Mouse (Mus musculus): ENCODE data around the gene Tada3. TPM values are rescaled to one million over a fixed set of nuclear protein-coding genes. Genes with fewer than 3 reads are reported as not detected.
"Not testable (repeated sequence)": the region's sequence is repeated elsewhere in the genome, so short reads cannot be mapped to it uniquely, and the experiment has no call there.

Tada3 gene
- total RNA-seq, 2 experiments from 2014 or later: 47.3 to 51.0 TPM

DNA sequence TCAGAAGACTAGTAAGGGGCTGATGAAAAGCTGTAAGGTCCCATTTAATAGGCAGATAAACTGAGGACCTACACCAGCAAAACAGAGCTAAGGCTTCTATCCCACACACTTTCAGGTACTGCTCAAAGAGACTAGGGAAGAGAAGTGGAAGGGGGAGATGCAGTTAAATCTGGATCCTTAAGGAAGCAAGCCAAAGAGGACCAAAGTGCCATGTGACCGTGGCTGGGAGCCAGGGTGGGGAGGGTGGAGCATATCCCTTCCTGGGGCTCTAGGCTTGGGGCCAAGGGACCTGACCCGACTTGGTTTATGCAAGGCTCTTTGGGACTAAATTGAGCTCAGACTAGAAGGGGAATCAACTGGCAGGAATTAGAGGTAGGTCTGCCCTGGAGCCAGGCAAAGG lies 33.4 kb downstream of the Tada3 start:
- DNase-seq (ENCODE audit: low spot score in 2 of 2): no peak

DNA sequence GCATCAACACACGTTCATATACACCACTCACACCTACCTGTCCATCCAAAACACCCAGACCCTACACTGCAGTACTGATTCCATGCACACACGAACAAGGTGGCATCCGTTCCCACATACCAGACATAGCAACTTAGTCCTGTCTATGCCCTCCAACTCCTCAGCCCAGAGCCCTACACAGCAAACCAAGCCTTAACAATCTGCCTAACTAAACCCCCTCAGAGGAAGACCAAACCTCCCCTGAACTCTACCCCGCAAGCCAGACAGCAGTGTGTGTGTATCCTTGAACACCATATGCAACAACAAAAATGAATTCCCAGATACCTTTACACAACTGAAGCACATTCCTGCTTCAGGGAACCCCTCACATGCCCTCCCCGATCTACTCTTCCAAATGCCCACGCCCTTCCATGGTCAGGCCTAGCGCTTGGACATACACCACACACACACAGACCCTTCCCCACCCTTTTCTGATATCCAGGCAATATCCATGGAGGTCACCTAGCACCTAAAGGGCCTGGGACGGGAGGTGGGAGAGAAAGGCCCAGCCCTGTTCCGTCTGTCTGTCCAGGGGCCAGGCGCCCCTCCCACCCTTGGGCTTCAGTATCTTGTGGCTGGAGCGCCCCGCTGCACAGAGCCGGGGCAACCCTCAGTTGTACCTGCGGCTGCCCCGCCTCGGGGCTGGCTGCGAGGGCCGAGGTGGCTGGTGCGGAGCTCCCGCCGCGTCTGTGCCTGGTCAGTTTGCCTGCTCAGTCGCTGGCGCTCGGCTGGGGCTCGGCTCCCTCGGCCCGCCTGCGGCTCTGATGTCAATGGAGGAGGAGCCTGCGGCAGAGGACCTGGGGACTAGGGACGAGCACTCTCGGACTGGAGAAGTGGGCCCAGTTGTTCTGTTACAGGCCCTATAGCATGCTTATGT lies 34.2 kb downstream of the Tada3 start, which contains the start of gene Camk1:
Camk1 (minus strand) TSS at position 808 of the 916 bp plus-strand sequence.
- peak; percentile 64 to 69 for DNase-seq (ENCODE audit: low spot score in 2 of 2)

DNA sequence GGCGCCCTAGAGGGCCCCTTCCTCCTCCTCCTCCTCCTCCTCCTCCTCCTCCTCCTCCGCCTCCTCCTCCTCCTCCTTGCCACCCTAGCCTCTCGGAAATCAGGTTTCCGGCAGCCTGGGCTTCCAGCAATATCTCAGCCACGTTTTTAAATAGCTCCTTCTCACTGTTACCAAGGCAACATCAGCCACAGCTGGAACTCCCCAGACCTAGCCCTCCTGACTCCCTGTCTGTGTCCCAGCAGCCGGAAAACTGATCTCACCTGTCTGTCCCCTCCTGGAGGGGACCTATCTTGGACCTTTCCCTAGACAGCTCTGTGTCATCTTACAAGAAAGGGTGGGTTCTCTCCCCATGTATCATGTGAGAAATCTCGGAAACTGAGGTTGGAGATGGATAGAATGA lies 35.4 kb downstream of the Tada3 start:
- no peak for DNase-seq (ENCODE audit: low spot score in 2 of 2)

DNA sequence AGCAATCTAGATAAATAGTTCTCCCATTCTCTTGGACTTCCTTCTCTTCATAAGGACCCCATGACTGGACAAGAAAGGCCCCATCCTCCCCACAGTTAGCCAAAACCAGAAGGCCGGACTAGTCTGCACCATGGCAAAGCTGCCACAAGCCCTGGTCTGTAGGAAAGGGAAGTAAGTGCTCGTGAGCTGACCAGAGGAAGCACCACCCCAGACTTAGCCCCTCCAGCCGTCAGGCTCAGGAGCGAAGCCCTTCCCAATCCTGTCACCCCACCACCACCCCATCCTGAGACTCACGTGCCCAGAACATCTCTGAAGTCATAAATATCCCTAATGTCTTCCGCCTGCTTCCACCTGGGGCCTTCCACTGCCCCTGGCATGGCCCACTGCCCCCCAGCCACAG lies 36.1 kb downstream of the Tada3 start:
- DNase-seq (ENCODE audit: low spot score in 2 of 2): no peak

DNA sequence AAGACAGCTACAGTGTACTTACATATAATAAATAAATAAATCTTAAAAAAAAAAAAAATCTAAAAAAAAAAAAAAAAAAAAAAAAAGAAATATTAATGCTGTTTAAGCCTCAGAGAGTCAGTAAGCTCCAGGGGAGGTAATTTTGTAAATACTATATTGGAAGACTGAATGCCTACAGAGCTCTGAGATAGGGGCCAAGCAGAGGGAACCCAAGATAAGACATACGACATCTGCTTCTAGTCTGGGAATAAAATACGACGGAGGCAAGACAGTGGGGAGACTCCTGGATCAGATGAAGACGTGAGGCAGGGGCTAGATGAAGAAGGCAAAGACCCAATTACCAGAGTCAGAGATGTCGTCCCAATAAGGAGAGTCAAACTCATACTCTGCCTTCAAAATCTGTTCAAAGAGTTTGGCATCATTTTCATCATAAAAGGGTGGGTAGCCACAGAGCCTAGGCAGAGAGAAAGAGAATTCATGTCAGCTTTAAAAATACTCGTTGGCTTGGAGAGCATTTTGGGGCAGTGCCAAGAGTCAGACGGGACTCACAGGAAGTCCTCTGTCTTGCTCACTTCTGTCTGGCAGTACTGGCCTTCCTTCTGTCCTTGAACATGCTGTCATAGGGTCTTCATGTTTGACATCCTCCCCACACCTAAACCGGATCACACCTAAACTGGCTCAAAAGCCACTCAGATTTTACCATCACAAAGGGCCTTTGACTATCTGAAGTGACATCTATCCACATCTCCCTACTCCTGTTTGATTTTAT lies 40.6 kb downstream of the Tada3 start:
- no peak for DNase-seq (ENCODE audit: low spot score in 2 of 2)

DNA sequence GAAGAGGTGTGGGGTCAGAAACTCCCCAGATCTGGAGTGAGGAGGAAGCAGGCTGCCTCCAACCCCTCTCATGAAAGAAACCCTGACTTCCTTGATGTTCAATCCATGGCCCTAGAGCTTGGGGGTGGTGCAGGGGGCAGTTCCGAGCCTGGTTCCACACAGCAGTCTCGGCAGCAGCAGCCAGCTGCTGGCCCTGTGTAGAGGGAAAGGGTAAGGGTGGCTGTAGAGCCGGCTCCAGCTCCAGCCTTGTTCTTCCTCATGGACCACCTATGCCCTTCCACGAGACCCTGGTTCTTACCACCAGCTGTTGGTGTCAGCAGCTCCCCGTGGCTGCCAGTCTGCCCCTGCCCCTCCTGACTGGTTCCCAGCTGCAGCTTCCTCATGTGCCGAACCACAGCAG lies 43.5 kb downstream of the Tada3 start:
- no peak for DNase-seq (ENCODE audit: low spot score in 2 of 2)

DNA sequence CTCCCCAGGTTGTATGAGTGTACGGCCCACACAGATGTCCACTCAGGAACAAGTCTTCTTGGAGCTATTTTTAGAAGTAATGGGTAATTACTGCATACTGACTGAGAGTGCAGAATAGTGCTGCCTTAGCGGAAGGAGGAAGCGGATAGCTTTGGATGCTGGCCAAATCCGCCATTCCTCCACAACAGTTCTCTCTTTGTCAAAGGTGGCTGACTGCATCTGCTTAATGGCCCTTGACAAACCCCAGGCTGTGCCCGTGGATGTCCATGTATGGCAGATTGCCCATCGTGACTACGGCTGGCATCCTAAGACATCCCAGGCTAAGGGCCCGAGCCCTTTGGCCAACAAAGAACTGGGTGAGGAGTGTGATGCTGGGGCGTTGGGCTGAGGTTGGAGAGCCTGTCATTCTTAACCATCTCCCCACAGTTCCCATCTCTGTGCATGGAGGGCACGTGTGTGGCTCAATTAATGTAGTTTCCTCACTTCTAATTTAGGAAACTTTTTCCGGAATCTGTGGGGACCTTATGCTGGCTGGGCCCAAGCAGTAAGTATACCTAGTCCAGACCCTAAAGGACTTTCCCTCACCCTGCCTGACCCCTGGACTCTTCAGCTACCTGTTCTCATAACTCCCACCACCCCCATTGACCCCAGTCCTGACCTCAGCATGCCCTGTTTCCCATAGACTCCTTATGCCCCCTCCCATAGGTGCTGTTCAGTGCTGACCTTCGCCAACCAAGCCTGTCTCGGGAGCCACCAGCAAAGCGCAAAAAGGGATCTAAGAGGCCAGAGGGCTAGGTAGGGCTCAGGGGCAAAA lies 44.3 kb downstream of the Tada3 start:
- peak in 1 of 2 experiments; percentile 66 for DNase-seq (ENCODE audit: low spot score in 2 of 2)

DNA sequence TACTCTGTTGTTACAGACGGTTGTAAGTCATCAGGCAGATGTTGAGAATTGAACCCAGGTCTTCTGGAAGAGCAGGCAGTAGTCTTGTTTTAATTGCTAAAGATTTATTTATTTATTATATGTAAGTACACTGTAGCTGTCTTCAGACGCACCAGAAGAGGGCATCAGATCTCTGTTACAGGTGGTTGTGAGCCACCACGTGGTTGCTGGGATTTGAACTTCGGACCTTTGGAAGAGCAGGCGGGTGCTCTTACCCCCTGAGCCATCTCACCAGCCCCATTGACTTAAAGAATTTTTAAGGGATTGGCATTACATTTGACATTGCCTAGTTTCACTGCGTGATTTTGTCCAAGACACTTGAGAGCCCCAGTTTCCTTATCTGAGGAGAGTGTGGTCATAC lies 44.9 kb downstream of the Tada3 start:
- DNase-seq (ENCODE audit: low spot score in 2 of 2): not testable (repeated sequence)

DNA sequence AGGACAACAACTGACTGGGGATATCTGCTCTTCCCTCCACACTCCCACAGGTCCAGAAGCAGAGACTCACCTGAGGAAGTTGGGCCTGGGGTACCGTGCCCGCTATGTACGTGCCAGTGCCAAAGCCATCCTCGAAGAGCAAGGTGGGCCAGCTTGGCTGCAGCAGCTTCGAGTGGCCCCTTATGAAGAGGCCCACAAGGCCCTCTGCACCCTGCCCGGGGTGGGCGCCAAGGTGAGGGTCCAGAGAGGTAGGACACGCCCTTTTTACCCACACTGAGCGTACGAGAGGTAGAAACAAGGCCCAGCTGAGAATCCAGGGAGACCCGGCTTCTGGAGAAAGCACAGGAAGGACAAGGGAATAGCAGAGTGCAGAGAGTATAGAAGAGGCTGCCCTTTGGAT lies 46.0 kb downstream of the Tada3 start:
- no peak for DNase-seq (ENCODE audit: low spot score in 2 of 2)

DNA sequence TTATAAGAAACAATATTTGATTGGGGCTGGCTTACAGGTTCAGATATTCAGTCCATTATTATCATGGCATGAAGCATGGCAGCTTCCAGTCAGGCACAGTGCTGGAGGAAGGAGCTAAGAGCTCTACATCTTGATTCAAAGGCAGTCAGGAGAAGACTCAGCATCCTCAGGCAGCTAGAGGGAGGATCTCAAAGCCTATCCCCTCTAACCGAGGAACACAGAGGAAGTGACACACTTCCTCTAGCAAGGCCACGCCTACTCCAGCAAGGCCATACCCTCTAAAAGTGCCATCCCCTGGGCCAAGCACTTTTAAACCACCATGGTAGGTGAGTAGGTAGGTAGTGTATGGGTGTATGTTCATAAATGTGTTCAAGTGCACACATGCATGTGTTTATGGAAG lies 47.1 kb downstream of the Tada3 start:
- DNase-seq (ENCODE audit: low spot score in 2 of 2): no peak

DNA sequence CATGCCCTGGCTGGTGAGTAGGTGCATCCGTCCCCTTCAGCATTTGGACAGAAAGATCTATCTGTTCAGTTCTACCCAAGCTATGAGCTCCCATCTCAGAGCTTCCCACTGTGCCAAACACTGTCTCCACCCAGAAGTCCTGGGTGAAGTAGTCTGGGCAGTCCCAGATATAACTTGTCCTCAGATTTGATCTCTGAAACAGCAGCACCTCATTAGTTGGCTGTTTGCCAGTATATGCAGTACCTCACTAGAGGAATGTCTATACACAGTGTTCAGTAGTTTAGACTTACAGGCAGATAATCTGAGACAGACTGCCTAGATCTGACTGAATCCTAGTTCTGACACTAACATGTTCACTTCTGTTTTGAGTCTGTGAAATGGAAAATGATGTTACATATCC lies 48.3 kb downstream of the Tada3 start:
- DNase-seq (ENCODE audit: low spot score in 2 of 2): no peak

DNA sequence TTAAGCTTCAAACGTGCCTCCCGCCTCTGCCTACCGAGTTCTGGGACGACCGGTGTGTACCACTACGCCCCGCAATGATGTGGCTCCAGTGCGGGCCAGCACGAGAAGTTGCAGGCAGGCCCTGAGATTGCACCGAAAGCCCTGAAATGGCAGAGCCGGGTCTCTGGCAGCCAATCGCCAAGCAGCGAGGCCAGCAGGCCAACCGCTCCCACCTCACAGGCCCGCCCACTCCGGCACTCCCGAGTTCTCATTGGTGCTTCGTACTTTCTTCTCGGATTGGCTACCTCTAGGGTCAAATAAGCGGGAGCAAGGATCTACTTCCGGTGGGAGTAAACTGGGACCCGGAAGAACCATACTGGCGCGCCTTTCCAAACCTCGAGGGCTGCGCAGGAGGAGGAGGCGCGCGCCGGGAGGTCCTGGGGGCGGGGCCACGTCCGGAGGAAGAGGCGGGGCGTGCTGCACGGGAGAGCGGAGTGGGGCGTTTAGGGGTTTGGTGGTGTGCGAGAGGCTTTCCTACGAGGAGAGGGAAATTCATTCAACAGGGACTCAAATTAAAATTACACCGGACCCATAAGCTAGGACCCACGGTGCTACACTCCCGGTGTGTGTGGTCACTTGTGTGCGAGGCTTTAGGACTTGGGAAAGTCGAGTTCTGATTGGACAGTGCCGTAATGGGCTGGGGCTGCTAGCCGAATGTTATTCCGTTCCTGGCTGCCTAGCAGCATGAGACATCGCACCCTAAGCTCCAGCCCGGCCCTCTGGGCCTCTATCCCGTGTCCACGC lies 51.0 kb downstream of the Tada3 start, which contains the start of gene Ogg1:
Ogg1 (plus strand) TSS at position 440 of the 783 bp plus-strand sequence.
- peak; percentile 99 for DNase-seq (ENCODE audit: low spot score in 2 of 2)

Small RNAs within 50 kb of the gene (microRNA-seq; reads per million reads assigned to microRNA genes)
- 0 to 0.74 reads per million in 2 experiments for gene Gm24387

Other genes starting within 250 kb of the Tada3 start
- gene Lhfpl4, start 182.5 kb downstream of the Tada3 start, total RNA-seq (2021): 10 to 100 TPM; 74.2 to 76.4 TPM
- 10 to 100 TPM; 12.6 to 13.3 TPM for gene Mtmr14, start 140.0 kb downstream of the Tada3 start, total RNA-seq (2021)
- 10 to 100 TPM; 15.9 to 18.5 TPM for gene Cpne9, start 95.6 kb downstream of the Tada3 start, total RNA-seq (2021)
- gene Brpf1, start 70.7 kb downstream of the Tada3 start, total RNA-seq (2021): 10 to 100 TPM; 37.7 to 37.8 TPM
- gene Ogg1, start 50.9 kb downstream of the Tada3 start, total RNA-seq (2021): 1 to 10 TPM; 6.8 to 7.9 TPM
- gene Camk1, start 33.9 kb downstream of the Tada3 start, total RNA-seq (2021): 10 to 100 TPM; 51.8 to 53.2 TPM
- gene Arpc4, start 232 bp upstream of the Tada3 start, total RNA-seq (2021): 100 to 1,000 TPM; 302 to 314 TPM
- 10 to 100 TPM; 14.8 to 17.6 TPM for gene Ttll3, start 11.4 kb upstream of the Tada3 start, total RNA-seq (2021)
- 10 to 100 TPM; 28.6 to 30.3 TPM for gene Rpusd3, start 41.5 kb upstream of the Tada3 start, total RNA-seq (2021)
- not detected for gene Cidec, start 57.9 kb upstream of the Tada3 start, total RNA-seq (2021)
- gene Jagn1, start 64.7 kb upstream of the Tada3 start, total RNA-seq (2021): 10 to 100 TPM; 40.7 to 47.7 TPM
- under 1 TPM in 1 of 2 experiments, not detected in 1; 0.18 TPM for gene Il17re, start 80.6 kb upstream of the Tada3 start, total RNA-seq (2021)
- gene Il17rc, start 93.5 kb upstream of the Tada3 start, total RNA-seq (2021): 1 to 10 TPM; 4.1 to 4.2 TPM
- gene Creld1, start 105.4 kb upstream of the Tada3 start, total RNA-seq (2021): 100 to 1,000 TPM; 106 to 111 TPM
- gene Prrt3, start 124.0 kb upstream of the Tada3 start, total RNA-seq (2021): 10 to 100 TPM; 50.5 to 55.0 TPM
- 10 to 100 TPM; 77.4 to 78.1 TPM for gene Emc3, start 153.8 kb upstream of the Tada3 start, total RNA-seq (2021)
- gene Fancd2, start 153.8 kb upstream of the Tada3 start, total RNA-seq (2021): 1 to 10 TPM; 1.7 to 2.7 TPM
- gene Fancd2os, start 222.8 kb upstream of the Tada3 start, total RNA-seq (2021): under 1 TPM; 0.27 to 0.41 TPM
- gene Brk1, start 226.9 kb upstream of the Tada3 start, total RNA-seq (2021): 100 to 1,000 TPM; 221 to 222 TPM
- 10 to 100 TPM; 44.3 to 48.5 TPM for gene Vhl, start 246.1 kb upstream of the Tada3 start, total RNA-seq (2021)